Mouse (Mus musculus) embryo, embryonic 11.5 days (tissue): Measurements from ENCODE around the gene Xylt2.
"Not testable (repeated sequence)": the region's sequence is repeated elsewhere in the genome, so short reads cannot be mapped to it uniquely, and the experiment has no call there.

Experiments
- DNase-seq: peaks from one replicate; pipeline ENCODE4 v3.0.0-alpha.2; 2012; ENCODE audit warnings: low read depth, low spot score

Gene Xylt2

GRCm38 (mm10) chr11:94677607-94678145, 361 bp upstream of the Xylt2 start:
- DNase-seq, result no peak

GRCm38 (mm10) chr11:94676308-94676707, 1.0 kb downstream of the Xylt2 start:
- no peak for DNase-seq

GRCm38 (mm10) chr11:94675446-94675845, 1.9 kb downstream of the Xylt2 start:
- DNase-seq, result no peak

- DNase-seq, result no peak
Observed at GRCm38 (mm10) chr11:94674984-94675383, 2.3 kb downstream of the Xylt2 start.

GRCm38 (mm10) chr11:94665281-94665680, 12.0 kb downstream of the Xylt2 start:
- no peak for DNase-seq

GRCm38 (mm10) chr11:94661344-94661743, 16.0 kb downstream of the Xylt2 start:
- no peak for DNase-seq

- peak; percentile 59 for DNase-seq
Observed at GRCm38 (mm10) chr11:94653663-94654436, 23.5 kb downstream of the Xylt2 start, which contains the start of the genes Mrpl27 and Eme1. Gene Mrpl27, plus strand, starts transcription at chr11:94653767. Gene Eme1, minus strand, starts transcription at chr11:94653964.

- no peak for DNase-seq
Observed at GRCm38 (mm10) chr11:94652973-94653372, 24.3 kb downstream of the Xylt2 start.

GRCm38 (mm10) chr11:94651241-94651640, 26.1 kb downstream of the Xylt2 start:
- DNase-seq, result not testable (repeated sequence)

- DNase-seq, result no peak
Observed at GRCm38 (mm10) chr11:94646457-94646856, 30.9 kb downstream of the Xylt2 start.

- DNase-seq, result no peak
Observed at GRCm38 (mm10) chr11:94644461-94645219, 32.7 kb downstream of the Xylt2 start.

- DNase-seq, result no peak
Observed at GRCm38 (mm10) chr11:94634431-94634830, 42.9 kb downstream of the Xylt2 start.

- no peak for DNase-seq
Observed at GRCm38 (mm10) chr11:94632988-94633387, 44.3 kb downstream of the Xylt2 start.

GRCm38 (mm10) chr11:94631969-94632368, 45.3 kb downstream of the Xylt2 start:
- no peak for DNase-seq

GRCm38 (mm10) chr11:94630199-94631011, 46.9 kb downstream of the Xylt2 start:
- peak; percentile 7 for DNase-seq

GRCm38 (mm10) chr11:94629884-94630198, 47.5 kb downstream of the Xylt2 start:
- no peak for DNase-seq

- DNase-seq, result peak; percentile 87
Observed at GRCm38 (mm10) chr11:94629199-94629883, 48.0 kb downstream of the Xylt2 start, which contains the start of gene Lrrc59. Gene Lrrc59, plus strand, starts transcription at chr11:94629767.

- DNase-seq, result no peak
Observed at GRCm38 (mm10) chr11:94622162-94622561, 55.2 kb downstream of the Xylt2 start.

- no peak for DNase-seq
Observed at GRCm38 (mm10) chr11:94621458-94621852, 55.9 kb downstream of the Xylt2 start.

GRCm38 (mm10) chr11:94620766-94621457, 56.4 kb downstream of the Xylt2 start:
- no peak for DNase-seq
